Mouse (Mus musculus) liver, embryonic 14.5 days (tissue): ENCODE measurements around the gene Tmem179b.

Source experiments
- CTCF ChIP-seq: IDR thresholded peaks from 2 replicates; pipeline ENCODE4 v1.5.1; 2016; ENCODE audit warnings: antibody characterized with exemption, low read depth, control low read depth
- EP300 ChIP-seq: IDR thresholded peaks from 2 replicates; pipeline ENCODE4 v1.6.1; 2016; ENCODE audit warnings: antibody characterized with exemption, low read depth

GRCm38 (mm10) chr19:8736160-8736467 lies 38.2 kb downstream of the Tmem179b start:
- TF ChIP-seq CTCF (no peak), EP300 (no peak)
